Comparison of ENCODE assay signal across 8 mouse cellular contexts in the genomic region with DNA sequence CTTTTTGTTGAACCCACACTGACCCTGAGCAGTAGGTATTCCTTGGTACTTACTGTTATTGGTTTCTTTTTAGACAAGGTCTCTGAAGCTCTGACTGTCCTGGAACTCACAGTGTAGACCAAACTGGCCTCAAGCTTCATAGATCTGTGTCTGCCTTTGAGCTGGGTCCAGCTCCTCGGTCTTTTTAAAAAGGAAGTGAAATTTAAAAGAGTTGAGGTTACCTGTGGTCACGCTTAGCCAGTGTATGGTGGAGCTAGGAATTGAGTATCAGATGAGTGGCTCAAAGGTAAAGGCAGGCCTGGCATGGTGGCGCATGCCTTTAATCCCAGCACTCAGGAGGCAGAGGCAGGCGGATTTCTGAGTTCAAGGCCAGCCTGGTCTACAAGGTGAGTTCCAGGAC. TPM values are rescaled to one million over a fixed set of nuclear protein-coding genes. Genes with fewer than 3 reads are reported as not detected.
DNase-seq lines count a peak whose midpoint lies in the region; ATAC-seq and TF ChIP-seq lines count a peak whose summit lies in the region.

No protein-coding gene starts in this region.

- H3K4me2 ChIP-seq in heart, postnatal 0 days (ENCODE audit: low read depth, low read length) = peak overlapping the region; percentile 84
- peak overlapping the region; percentile 93 for H3K4me2 ChIP-seq in hindbrain, embryonic 16.5 days (ENCODE audit: low read length)
- H3K4me2 ChIP-seq in midbrain, postnatal 0 days (ENCODE audit: low read depth, low read length, poor library complexity, severe bottlenecking) = peak overlapping the region; percentile 86

- DNase-seq in heart, postnatal 0 days (ENCODE audit: low spot score) = no peak
- no peak for DNase-seq in heart, adult 11 months
- no peak for DNase-seq in midbrain, postnatal 0 days (ENCODE audit: low spot score)
- DNase-seq in ovary, postnatal 14 days (ENCODE audit: low spot score) = no peak
- no peak for DNase-seq in adrenal gland, postnatal 25 days
- DNase-seq in kidney, postnatal 10 days = no peak

- TF ChIP-seq EP300 in heart, postnatal 0 days (IDR thresholded peaks at IDR 0.05; ENCODE audit: low read depth) = no peak

- no peak overlapping the region for H3K9ac ChIP-seq in heart, postnatal 0 days (replicated peaks; ENCODE audit: low read depth, low read length)
- H3K9ac ChIP-seq in hindbrain, embryonic 16.5 days (ENCODE audit: low read depth, low read length) = peak overlapping the region; percentile 59; the same call in 1 of the 2 replicates
- peak overlapping the region; percentile 25; the same call in 1 of the 2 replicates for H3K9ac ChIP-seq in midbrain, postnatal 0 days (replicated peaks; ENCODE audit: low read length, poor library complexity, severe bottlenecking)

- WGBS in heart, postnatal 0 days = 75% methylated on average over 4 of the region's 4 CpGs
- 80% methylated on average over 4 of the region's 4 CpGs for WGBS in hindbrain, embryonic 16.5 days
- 73% methylated on average over 4 of the region's 4 CpGs for WGBS in midbrain, postnatal 0 days

- peak overlapping the region; percentile 48 for H3K4me3 ChIP-seq in heart, postnatal 0 days (ENCODE audit: low read depth, low read length)
- peak overlapping the region; percentile 49 for H3K4me3 ChIP-seq in brown adipose tissue, adult 24 weeks (ENCODE audit: insufficient read depth, low read depth, low read length)
- H3K4me3 ChIP-seq in hindbrain, embryonic 16.5 days (ENCODE audit: low read length) = peak overlapping the region; percentile 64
- H3K4me3 ChIP-seq in midbrain, postnatal 0 days (ENCODE audit: low read depth, low read length) = peak overlapping the region; percentile 52

- no peaks in the 10 kb centered on the region for H3K36me3 ChIP-seq in heart, postnatal 0 days (replicated peaks; ENCODE audit: control insufficient read depth, insufficient read depth, low read length)
- no peaks in the 10 kb centered on the region for H3K36me3 ChIP-seq in hindbrain, embryonic 16.5 days (ENCODE audit: control insufficient read depth, insufficient read depth, low read length)
- no peaks in the 10 kb centered on the region for H3K36me3 ChIP-seq in midbrain, postnatal 0 days (ENCODE audit: insufficient read depth, low read length)

- H3K27ac ChIP-seq in heart, postnatal 0 days (ENCODE audit: low read depth) = no peak overlapping the region
- peak overlapping the region; percentile 61 for H3K27ac ChIP-seq in brown adipose tissue, adult 24 weeks (replicated peaks; ENCODE audit: low read depth, low read length)
- H3K27ac ChIP-seq in hindbrain, embryonic 16.5 days (ENCODE audit: low read depth, low read length) = peak overlapping the region; percentile 85
- H3K27ac ChIP-seq in midbrain, postnatal 0 days (ENCODE audit: low read depth, low read length) = no peak overlapping the region

- H3K4me1 ChIP-seq in heart, postnatal 0 days (ENCODE audit: control insufficient read depth, insufficient read depth) = 0 out of 2 replicates have a peak, but pooled peaks cover 14% of the 10 kb centered on the region
- peaks cover 8% of the 10 kb centered on the region; the same call in 1 of the 2 replicates for H3K4me1 ChIP-seq in brown adipose tissue, adult 24 weeks (ENCODE audit: control insufficient read depth, insufficient read depth, insufficient read length, low read length)
- peaks cover 15% of the 10 kb centered on the region for H3K4me1 ChIP-seq in hindbrain, embryonic 16.5 days (ENCODE audit: control insufficient read depth, insufficient read depth, low read depth, low read length)
- peaks cover 11% of the 10 kb centered on the region; the same call in 1 of the 2 replicates for H3K4me1 ChIP-seq in midbrain, postnatal 0 days (ENCODE audit: insufficient read depth, low read length)

- no peak for TF ChIP-seq CTCF in heart, postnatal 0 days (IDR thresholded peaks at IDR 0.05; ENCODE audit: low read depth)
- TF ChIP-seq CTCF in midbrain, postnatal 0 days (IDR thresholded peaks at IDR 0.05) = no peak

- peaks cover 15% of the 10 kb centered on the region for H3K27me3 ChIP-seq in heart, postnatal 0 days (ENCODE audit: control insufficient read depth, insufficient read depth, low read length)
- no peaks in the 10 kb centered on the region for H3K27me3 ChIP-seq in hindbrain, embryonic 16.5 days (replicated peaks; ENCODE audit: control insufficient read depth, insufficient read depth, low read length)
- H3K27me3 ChIP-seq in midbrain, postnatal 0 days (ENCODE audit: insufficient read depth, low read length) = no peaks in the 10 kb centered on the region

- no peak for ATAC-seq in heart, postnatal 0 days (ENCODE audit: insufficient read depth, low read depth)
- no peak for ATAC-seq in hindbrain, embryonic 16.5 days
- ATAC-seq in midbrain, postnatal 0 days (ENCODE audit: low FRiP score) = no peak

- no peaks in the 10 kb centered on the region for H3K9me3 ChIP-seq in heart, postnatal 0 days (replicated peaks; ENCODE audit: control insufficient read depth, low read length)
- H3K9me3 ChIP-seq in hindbrain, embryonic 16.5 days (ENCODE audit: control insufficient read depth, low read length) = no peaks in the 10 kb centered on the region
- H3K9me3 ChIP-seq in midbrain, postnatal 0 days (ENCODE audit: low read length) = no peaks in the 10 kb centered on the region

RNA-seq across cellular contexts. Expression of gene Scd1, which starts 0.9 kb away (rescaled TPM):
- total RNA-seq in heart, postnatal 0 days (2014; rRNA removed; ENCODE audit: low replicate concordance) = 6.2 and 9.8 TPM in 2 replicates
- polyA plus RNA-seq in heart, postnatal 0 days (2015; fragmentation: Nextera tagmentation; extraction: Ambion mirVana) = 0.66 and 1.2 TPM in 2 replicates
- 10,672 and 38,636 TPM in 2 replicates for polyA plus RNA-seq in brown adipose tissue, adult 24 weeks (2012; ENCODE audit: insufficient read depth, insufficient read length, missing spikeins)
- 7.9 and 9.3 TPM in 2 replicates for polyA plus RNA-seq in hindbrain, embryonic 16.5 days (2015; fragmentation: Nextera tagmentation; extraction: Ambion mirVana)
- 38.5 and 42.3 TPM in 2 replicates for total RNA-seq in midbrain, postnatal 0 days (2014; rRNA removed)
- polyA plus RNA-seq in midbrain, postnatal 0 days (2015; fragmentation: Nextera tagmentation; extraction: Ambion mirVana) = 7.1 and 7.5 TPM in 2 replicates
- 1,091 and 1,950 TPM in 2 replicates for total RNA-seq in adrenal gland, postnatal 25 days (2021)

Comparison
In these comparisons a context has a peak if more than half of its experiments do, and no peak if none do; other contexts are left out.
1. H3K27ac ChIP-seq: peak in brown adipose tissue, adult 24 weeks (single experiment) and hindbrain, embryonic 16.5 days (single experiment); none in heart, postnatal 0 days (single experiment) and midbrain, postnatal 0 days (single experiment).
2. RNA of gene Scd1, which starts 0.9 kb away (polyA plus RNA-seq): 10,672 to 38,636 TPM in brown adipose tissue, adult 24 weeks; 7.9 to 9.3 TPM in hindbrain, embryonic 16.5 days, 7.1 to 7.5 TPM in midbrain, postnatal 0 days and 0.66 to 1.2 TPM in heart, postnatal 0 days; every median in the first group is over 1,000 times any median in the second.
3. Peak in every context shown above with its lines, with median percentiles within 50 percentile points of each other: H3K4me2 ChIP-seq and H3K4me3 ChIP-seq.